17 mouse cellular contexts compared by ENCODE assay signal in genomic region chr9:34947258-34947657, GRCm38 (mm10).
A peak's percentile ranks its signal among the peaks of the same experiment; 100 is the strongest.
DNase-seq lines count a peak whose midpoint lies in the region; ATAC-seq lines count a peak whose summit lies in the region.
"Had no signal": no experiment of that assay in that cellular context is flagged by ENCODE, and none has a peak within 500 bp of the region (broad histone marks: within the 10 kb centered on the region; RNA-seq: fewer than 3 reads in every experiment).

No protein-coding gene starts in this region.

- no peaks in the 10 kb centered on the region for H3K27me3 ChIP-seq in hindbrain, embryonic 11.5 days (ENCODE audit: control insufficient read depth, insufficient read depth, low read length)
- no peaks in the 10 kb centered on the region for H3K27me3 ChIP-seq in midbrain, embryonic 13.5 days

- H3K27ac ChIP-seq in hindbrain, embryonic 11.5 days (ENCODE audit: low read depth, low read length) = no peak overlapping the region
- H3K27ac ChIP-seq in midbrain, embryonic 13.5 days = peak overlapping the region; percentile 36
- H3K27ac ChIP-seq: limb, embryonic 10.5 days; liver, embryonic 14.5 days; stomach, postnatal 0 days had no signal

- no peak overlapping the region for H3K9ac ChIP-seq in hindbrain, embryonic 11.5 days (ENCODE audit: low read depth, low read length)
- no peak overlapping the region for H3K9ac ChIP-seq in midbrain, embryonic 13.5 days (replicated peaks)
- H3K9ac ChIP-seq: liver, embryonic 14.5 days had no signal

- ATAC-seq in hindbrain, embryonic 11.5 days (ENCODE audit: low FRiP score) = peak; percentile 44; the same call in 1 of the 2 replicates
- ATAC-seq in midbrain, embryonic 13.5 days = peak; percentile 68
- ATAC-seq: intestine, embryonic 16.5 days had no signal

- no peak overlapping the region for H3K4me2 ChIP-seq in hindbrain, embryonic 11.5 days (replicated peaks; ENCODE audit: low read depth, low read length)
- H3K4me2 ChIP-seq in midbrain, embryonic 13.5 days (replicated peaks) = no peak overlapping the region

- H3K4me3 ChIP-seq in hindbrain, embryonic 11.5 days (ENCODE audit: low read depth, low read length) = no peak overlapping the region
- no peak overlapping the region for H3K4me3 ChIP-seq in midbrain, embryonic 13.5 days (replicated peaks)
- H3K4me3 ChIP-seq: limb, embryonic 10.5 days had no signal

- H3K4me1 ChIP-seq in hindbrain, embryonic 11.5 days (replicated peaks; ENCODE audit: control insufficient read depth, insufficient read depth, low read length) = peaks cover 2% of the 10 kb centered on the region; the same call in 1 of the 2 replicates
- peaks cover 41% of the 10 kb centered on the region for H3K4me1 ChIP-seq in midbrain, embryonic 13.5 days (replicated peaks)

- no peaks in the 10 kb centered on the region for H3K9me3 ChIP-seq in hindbrain, embryonic 11.5 days (ENCODE audit: control insufficient read depth, low read length)
- H3K9me3 ChIP-seq in midbrain, embryonic 13.5 days = no peaks in the 10 kb centered on the region
- H3K9me3 ChIP-seq: limb, embryonic 10.5 days had no signal

- 27% methylated on average over 6 of the region's 6 CpGs for WGBS in hindbrain, embryonic 11.5 days
- 20% methylated on average over 6 of the region's 6 CpGs for WGBS in midbrain, embryonic 13.5 days

- no peaks in the 10 kb centered on the region for H3K36me3 ChIP-seq in hindbrain, embryonic 11.5 days (ENCODE audit: control insufficient read depth, insufficient read depth, low read length)
- H3K36me3 ChIP-seq in midbrain, embryonic 13.5 days = no peaks in the 10 kb centered on the region
- H3K36me3 ChIP-seq: limb, embryonic 10.5 days had no signal

- DNase-seq in 3T3-L1 (ENCODE audit: low read depth, low spot score) (peak; percentile 35), ZHBTc4 (ENCODE audit: low read depth, low spot score) (peak; percentile 17)
- DNase-seq in hindbrain, embryonic 11.5 days (ENCODE audit: low spot score) = peak; percentile 8
- no peak for DNase-seq in left cerebral cortex, adult 8-10 months (ENCODE audit: low spot score in 2 of 2)
- no peak for DNase-seq in ovary, postnatal 36 days (ENCODE audit: low spot score)
- DNase-seq in natural killer cell, adult 2 months (ENCODE audit: low spot score in 2 of 2) = no peak
- DNase-seq: cerebellum, postnatal 25 days; gastrocnemius, postnatal 10 days; kidney, postnatal 10 days; layer of hippocampus, adult 9-11 months; lung, postnatal 10 days; thymus, postnatal 25 days had no signal

Comparison
In these comparisons a context has a peak if more than half of its experiments do, and no peak if none do; other contexts are left out.
1. DNase-seq: peak in 3T3-L1 (single experiment), ZHBTc4 (single experiment) and hindbrain, embryonic 11.5 days (single experiment); none in left cerebral cortex, adult 8-10 months (0 of 2), ovary, postnatal 36 days (single experiment) and natural killer cell, adult 2 months (0 of 2).